Mouse (Mus musculus): ENCODE results near the gene Folr2. TPM values are rescaled to one million over a fixed set of nuclear protein-coding genes. Genes with fewer than 3 reads are reported as not detected.

Gene Folr2
- polyA plus RNA-seq, 1 experiment from 2014 or later, result 3.3 TPM

DNA sequence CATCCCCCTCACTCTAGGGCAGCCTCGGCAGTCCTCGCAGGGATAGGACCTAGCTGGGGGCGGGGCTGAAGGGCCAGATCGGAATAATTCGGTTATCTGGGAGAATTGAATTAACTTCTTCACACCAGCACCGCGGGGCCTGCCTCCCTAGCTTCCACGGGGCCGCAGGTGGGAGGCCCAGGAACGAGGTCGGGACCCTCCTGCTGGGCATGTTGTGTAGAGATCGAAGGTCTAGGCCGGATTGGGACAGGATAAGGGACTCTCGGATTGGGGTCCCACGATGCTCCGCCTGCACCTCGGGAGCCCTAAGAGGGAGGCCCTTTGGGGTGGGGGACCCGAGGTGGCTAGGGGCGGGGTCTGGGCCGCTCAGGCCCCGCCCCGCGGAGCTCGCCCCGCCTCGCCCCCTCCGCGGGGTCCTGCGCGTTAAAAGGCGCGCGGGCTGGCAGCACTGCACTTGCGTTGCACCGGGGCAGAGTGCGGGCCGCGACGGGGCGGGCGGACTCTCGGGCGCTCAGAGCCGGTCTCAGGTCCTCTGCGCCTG lies 39.1 kb downstream of the Folr2 start, which contains the start of gene Phox2a:
TSS of gene Phox2a (plus strand) at position 453 of the 541 bp plus-strand sequence.
- Histone ChIP-seq H3K9me3 (no peaks in the 10 kb centered on the region), H3K36me3 (no peaks in the 10 kb centered on the region), H3K4me2 (peak within 1 kb of the TSS; percentile 51), H3K27me3 (peaks cover 79% of the 10 kb centered on the region), H3K4me3 (peak within 1 kb of the TSS; percentile 27), H3K4me1 (replicated peaks) (peaks cover 36% of the 10 kb centered on the region), H3K27ac (replicated peaks) (no peak within 1 kb of the TSS), H3K9ac (no peak within 1 kb of the TSS)
- WGBS, result 1% methylated on average over 43 of the region's 45 CpGs
- peak; percentile 25; the same call in 1 of the 2 replicates for ATAC-seq (ENCODE audit: low read depth)

Small RNAs within 50 kb of the gene (microRNA-seq; reads per million reads assigned to microRNA genes)
- not detected for gene Gm22655

Other genes with a start within 250 kb of the Folr2 start
- gene Clpb, start 193.6 kb downstream of the Folr2 start, polyA plus RNA-seq (2015; fragmentation: Nextera tagmentation; extraction: Ambion mirVana), result 30.4 and 33.8 TPM in 2 replicates
- 1.1 and 2.3 TPM in 2 replicates for gene Phox2a, start 38.9 kb downstream of the Folr2 start, polyA plus RNA-seq (2015; fragmentation: Nextera tagmentation; extraction: Ambion mirVana)
- gene Inppl1, start 19.0 kb downstream of the Folr2 start, polyA plus RNA-seq (2015; fragmentation: Nextera tagmentation; extraction: Ambion mirVana), result 17.4 and 22.2 TPM in 2 replicates
- gene Anapc15, start 6.5 kb upstream of the Folr2 start, polyA plus RNA-seq (2015; fragmentation: Nextera tagmentation; extraction: Ambion mirVana), result 72.7 and 81.9 TPM in 2 replicates
- 0.77 and 4.3 TPM in 2 replicates for gene Folr1, start 13.6 kb upstream of the Folr2 start, polyA plus RNA-seq (2015; fragmentation: Nextera tagmentation; extraction: Ambion mirVana)
- gene Lamtor1, start 48.7 kb upstream of the Folr2 start, polyA plus RNA-seq (2015; fragmentation: Nextera tagmentation; extraction: Ambion mirVana), result 134 and 139 TPM in 2 replicates
- gene Tomt, start 49.2 kb upstream of the Folr2 start, polyA plus RNA-seq (2015; fragmentation: Nextera tagmentation; extraction: Ambion mirVana), result 0.25 and 0.54 TPM in 2 replicates
- gene Lrrc51, start 76.7 kb upstream of the Folr2 start, polyA plus RNA-seq (2015; fragmentation: Nextera tagmentation; extraction: Ambion mirVana), result 6.6 and 8.3 TPM in 2 replicates
- gene Numa1, start 76.9 kb upstream of the Folr2 start, polyA plus RNA-seq (2015; fragmentation: Nextera tagmentation; extraction: Ambion mirVana), result 46.2 and 50.1 TPM in 2 replicates
- 3.7 and 4.6 TPM in 2 replicates for gene Il18bp, start 161.5 kb upstream of the Folr2 start, polyA plus RNA-seq (2015; fragmentation: Nextera tagmentation; extraction: Ambion mirVana)
- gene Rnf121, start 208.3 kb upstream of the Folr2 start, polyA plus RNA-seq (2015; fragmentation: Nextera tagmentation; extraction: Ambion mirVana), result 30.7 and 33.2 TPM in 2 replicates
- gene Xndc1, start 208.3 kb upstream of the Folr2 start, polyA plus RNA-seq (2015; fragmentation: Nextera tagmentation; extraction: Ambion mirVana), result 22.0 and 27.1 TPM in 2 replicates
- 1.9 and 2.5 TPM in 2 replicates for gene Xntrpc, start 208.5 kb upstream of the Folr2 start, polyA plus RNA-seq (2015; fragmentation: Nextera tagmentation; extraction: Ambion mirVana)
- 1.8 TPM in 1 of 2 replicates, not detected in the other for gene Trpc2, start 225.9 kb upstream of the Folr2 start, polyA plus RNA-seq (2015; fragmentation: Nextera tagmentation; extraction: Ambion mirVana)
- 0.71 and 1.2 TPM in 2 replicates for gene Art1, start 244.5 kb upstream of the Folr2 start, polyA plus RNA-seq (2015; fragmentation: Nextera tagmentation; extraction: Ambion mirVana)

Data from neural tube, embryonic 13.5 days (tissue).